Mouse (Mus musculus): ENCODE measurements around the gene Gm29133.

DNA sequence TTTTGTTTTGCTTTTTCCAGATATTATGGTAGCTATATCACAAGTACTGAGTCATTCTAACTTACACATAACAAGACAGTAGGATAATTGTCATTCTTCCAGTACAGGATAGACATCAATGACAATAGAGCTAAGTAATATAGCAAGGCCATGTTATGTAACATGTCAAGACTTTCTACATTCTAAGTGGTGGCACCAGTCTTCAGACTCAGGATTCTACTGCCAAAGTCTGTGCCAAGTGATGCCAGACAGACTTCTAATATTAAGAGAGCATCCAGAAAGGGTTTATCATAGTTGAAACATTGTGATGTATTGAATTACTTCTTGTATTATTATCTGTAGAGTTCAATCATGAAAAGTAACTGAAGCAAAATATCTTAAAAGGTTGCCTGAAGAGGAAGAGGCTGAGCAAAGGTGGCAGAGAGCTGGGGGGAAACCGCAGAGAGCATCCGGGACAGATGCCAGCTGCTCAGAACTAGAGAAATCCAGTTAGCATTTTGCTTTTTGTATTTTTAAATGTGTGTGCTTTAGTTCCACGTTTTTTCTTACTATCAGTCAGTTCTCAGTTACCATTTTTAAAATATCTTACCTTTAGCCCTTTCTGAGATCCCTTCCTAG, 34.2 kb upstream of the Gm29133 start:
- no peak for TF ChIP-seq CTCF (conservative IDR thresholded peaks at IDR 0.05; ENCODE audit: low read length)
- TF ChIP-seq POU5F1 (IDR thresholded peaks at IDR 0.05; ENCODE audit: borderline replicate concordance, low read length) = no peak
